In genomic region chr6:86396581-86397256, GRCm38 (mm10) we compare ENCODE assay signal across 8 mouse cellular contexts. TPM values are rescaled to one million over a fixed set of nuclear protein-coding genes. Genes with fewer than 3 reads are reported as not detected.
A peak's percentile ranks its signal among the peaks of the same experiment; 100 is the strongest.
DNase-seq lines count a peak whose midpoint lies in the region; ATAC-seq and TF ChIP-seq lines count a peak whose summit lies in the region.

Pcyox1 (minus strand) TSS chr6:86397154.

- peak within 1 kb of the TSS; percentile 89 for H3K27ac ChIP-seq in embryonic facial prominence, embryonic 13.5 days
- peak within 1 kb of the TSS; percentile 66 for H3K27ac ChIP-seq in kidney, adult 2 months (ENCODE audit: insufficient read depth, low read depth, low read length)
- peak within 1 kb of the TSS; percentile 61 for H3K27ac ChIP-seq in limb, embryonic 11.5 days (replicated peaks; ENCODE audit: low read depth, low read length)
- peak within 1 kb of the TSS; percentile 94 for H3K27ac ChIP-seq in midbrain, embryonic 13.5 days

- peak; percentile 97 for TF ChIP-seq POLR2A in kidney, adult 2 months (IDR thresholded peaks at IDR 0.05; ENCODE audit: low read depth, low read length)

- peak; percentile 85 for DNase-seq in 3T3-L1 (ENCODE audit: low read depth, low spot score)
- DNase-seq in adrenal gland, postnatal 4 days (ENCODE audit: low spot score in 2 of 2): peak; percentile 63 to 77
- peak; percentile 91 to 94 for DNase-seq in heart, adult 18-20 months
- DNase-seq in kidney, adult 2 months: peak; percentile 92
- peak; percentile 91 for DNase-seq in limb, embryonic 11.5 days (ENCODE audit: low spot score)
- peak; percentile 77 for DNase-seq in spleen, adult 12 weeks (ENCODE audit: low spot score)

- H3K4me1 ChIP-seq in embryonic facial prominence, embryonic 13.5 days: peaks cover 27% of the 10 kb centered on the region
- peaks cover 6% of the 10 kb centered on the region; the same call in 1 of the 2 replicates for H3K4me1 ChIP-seq in kidney, adult 2 months (ENCODE audit: control insufficient read depth, insufficient read depth, low read length)
- H3K4me1 ChIP-seq in limb, embryonic 11.5 days (ENCODE audit: control insufficient read depth, insufficient read depth, low read length): peaks cover 2% of the 10 kb centered on the region; the same call in 1 of the 2 replicates
- peaks cover 36% of the 10 kb centered on the region for H3K4me1 ChIP-seq in midbrain, embryonic 13.5 days (replicated peaks)

- H3K27me3 ChIP-seq in embryonic facial prominence, embryonic 13.5 days: peaks cover 4% of the 10 kb centered on the region; the same call in 1 of the 2 replicates
- no peaks in the 10 kb centered on the region for H3K27me3 ChIP-seq in kidney, adult 2 months (replicated peaks; ENCODE audit: control insufficient read depth, insufficient read depth, low read length)
- H3K27me3 ChIP-seq in limb, embryonic 11.5 days (ENCODE audit: control insufficient read depth, insufficient read depth, low read length): no peaks in the 10 kb centered on the region
- peaks cover 7% of the 10 kb centered on the region for H3K27me3 ChIP-seq in midbrain, embryonic 13.5 days

- H3K4me2 ChIP-seq in embryonic facial prominence, embryonic 13.5 days: peak within 1 kb of the TSS; percentile 69
- peak within 1 kb of the TSS; percentile 53 for H3K4me2 ChIP-seq in limb, embryonic 11.5 days (ENCODE audit: low read depth, severe bottlenecking)
- H3K4me2 ChIP-seq in midbrain, embryonic 13.5 days (replicated peaks): peak within 1 kb of the TSS; percentile 76

- TF ChIP-seq CTCF in kidney, adult 2 months (conservative IDR thresholded peaks at IDR 0.05; ENCODE audit: insufficient read depth, insufficient read length, low read depth, low read length): no peak

- peaks cover 23% of the 10 kb centered on the region for H3K36me3 ChIP-seq in embryonic facial prominence, embryonic 13.5 days
- H3K36me3 ChIP-seq in kidney, adult 2 months (ENCODE audit: control insufficient read depth, insufficient read depth, low read length): peaks cover under 1% of the 10 kb centered on the region; the same call in 1 of the 2 replicates
- peaks cover 2% of the 10 kb centered on the region; the same call in 1 of the 2 replicates for H3K36me3 ChIP-seq in limb, embryonic 11.5 days (ENCODE audit: control insufficient read depth, insufficient read depth, low read length)
- peaks cover 23% of the 10 kb centered on the region for H3K36me3 ChIP-seq in midbrain, embryonic 13.5 days

- ATAC-seq in embryonic facial prominence, embryonic 13.5 days (ENCODE audit: insufficient number of reproducible peaks, insufficient read depth, low FRiP score, low TSS enrichment, low read depth): peak; percentile 87
- ATAC-seq in limb, embryonic 11.5 days (ENCODE audit: insufficient number of reproducible peaks, low FRiP score, low TSS enrichment, low read depth): peak; percentile 93
- peak; percentile 96 for ATAC-seq in midbrain, embryonic 13.5 days

- WGBS in embryonic facial prominence, embryonic 13.5 days: under 1% methylated on average over 51 of the region's 51 CpGs
- WGBS in kidney, adult 2 months: under 1% methylated on average over 51 of the region's 51 CpGs
- WGBS in limb, embryonic 11.5 days: 0% methylated on average over 50 of the region's 51 CpGs
- under 1% methylated on average over 51 of the region's 51 CpGs for WGBS in midbrain, embryonic 13.5 days

- H3K4me3 ChIP-seq in embryonic facial prominence, embryonic 13.5 days: peak within 1 kb of the TSS; percentile 94
- H3K4me3 ChIP-seq in kidney, adult 2 months (ENCODE audit: insufficient read depth, low read depth, low read length): peak within 1 kb of the TSS; percentile 88
- H3K4me3 ChIP-seq in limb, embryonic 11.5 days (ENCODE audit: low read depth, low read length): peak within 1 kb of the TSS; percentile 91
- H3K4me3 ChIP-seq in midbrain, embryonic 13.5 days (replicated peaks): peak within 1 kb of the TSS; percentile 87

- no peaks in the 10 kb centered on the region for H3K9me3 ChIP-seq in embryonic facial prominence, embryonic 13.5 days
- no peaks in the 10 kb centered on the region for H3K9me3 ChIP-seq in limb, embryonic 11.5 days (ENCODE audit: control insufficient read depth, low read length)
- H3K9me3 ChIP-seq in midbrain, embryonic 13.5 days: no peaks in the 10 kb centered on the region

- H3K9ac ChIP-seq in embryonic facial prominence, embryonic 13.5 days: peak within 1 kb of the TSS; percentile 91
- peak within 1 kb of the TSS; percentile 79 for H3K9ac ChIP-seq in limb, embryonic 11.5 days (ENCODE audit: low read length)
- peak within 1 kb of the TSS; percentile 96 for H3K9ac ChIP-seq in midbrain, embryonic 13.5 days (replicated peaks)

RNA-seq across cellular contexts. Expression of gene Pcyox1, which starts in this region (rescaled TPM):
- total RNA-seq in adrenal gland, postnatal 4 days (2021): 100 to 1,000 TPM; 180 to 205 TPM
- polyA plus RNA-seq in embryonic facial prominence, embryonic 13.5 days (2015; fragmentation: Nextera tagmentation; extraction: Ambion mirVana): 80.4 and 89.2 TPM in 2 replicates
- 10 to 100 TPM; 81.9 to 86.8 TPM for total RNA-seq in heart, adult 18-20 months (2021)
- 56.4 and 56.8 TPM in 2 replicates for polyA plus RNA-seq in kidney, adult 2 months (2012; rRNA removed)
- polyA plus RNA-seq in limb, embryonic 11.5 days (2014; fragmentation: Nextera tagmentation; extraction: Ambion mirVana): 61.0 and 61.1 TPM in 2 replicates
- 114 and 122 TPM in 2 replicates for polyA plus RNA-seq in midbrain, embryonic 13.5 days (2015; fragmentation: Nextera tagmentation; extraction: Ambion mirVana)

Comparison
In these comparisons a context has a peak if more than half of its experiments do, and no peak if none do; other contexts are left out.
1. Peak in every context shown above with its lines: DNase-seq, ATAC-seq, H3K4me3 ChIP-seq and H3K27ac ChIP-seq.